Mouse (Mus musculus): ENCODE data around the gene Ddx1. TPM values are rescaled to one million over a fixed set of nuclear protein-coding genes. Genes with fewer than 3 reads are reported as not detected.
A peak's percentile ranks its signal among the peaks of the same experiment; 100 is the strongest.

Ddx1 gene
- polyA plus RNA-seq, 1 experiment: 7.8 TPM

- no peak overlapping the region for H3K4me3 ChIP-seq (replicated peaks; ENCODE audit: extremely low read depth, low read depth, low read length)
- DNase-seq: no peak
- 53% methylated on average over 8 of the region's 8 CpGs for WGBS
- H3K4me1 ChIP-seq (ENCODE audit: control insufficient read depth, insufficient read depth, low read length): peaks cover 3% of the 10 kb centered on the region
- TF ChIP-seq POLR2A (IDR thresholded peaks at IDR 0.05; ENCODE audit: borderline replicate concordance, extremely low read depth, low read depth, low read length): no peak
- TF ChIP-seq CTCF (IDR thresholded peaks at IDR 0.05; ENCODE audit: insufficient read depth, low read length): no peak
Observed at GRCm38 (mm10) chr12:13207099-13207498, 41.9 kb downstream of the Ddx1 start.

GRCm38 (mm10) chr12:13205733-13206132 lies 43.3 kb downstream of the Ddx1 start:
- DNase-seq: no peak
- Histone ChIP-seq H3K4me1 (ENCODE audit: control insufficient read depth, insufficient read depth, low read length) (no peaks in the 10 kb centered on the region), H3K4me3 (replicated peaks; ENCODE audit: extremely low read depth, low read depth, low read length) (no peak overlapping the region)
- TF ChIP-seq CTCF (IDR thresholded peaks at IDR 0.05; ENCODE audit: insufficient read depth, low read length): no peak
- TF ChIP-seq POLR2A (IDR thresholded peaks at IDR 0.05; ENCODE audit: borderline replicate concordance, extremely low read depth, low read depth, low read length): no peak
- 79% methylated on average over 3 of the region's 3 CpGs for WGBS

GRCm38 (mm10) chr12:13202322-13202721 lies 46.7 kb downstream of the Ddx1 start:
- TF ChIP-seq CTCF (IDR thresholded peaks at IDR 0.05; ENCODE audit: insufficient read depth, low read length): no peak
- TF ChIP-seq POLR2A (IDR thresholded peaks at IDR 0.05; ENCODE audit: borderline replicate concordance, extremely low read depth, low read depth, low read length): no peak
- H3K4me1 ChIP-seq (ENCODE audit: control insufficient read depth, insufficient read depth, low read length): no peaks in the 10 kb centered on the region
- DNase-seq: no peak
- H3K4me3 ChIP-seq (replicated peaks; ENCODE audit: extremely low read depth, low read depth, low read length): no peak overlapping the region

DNA sequence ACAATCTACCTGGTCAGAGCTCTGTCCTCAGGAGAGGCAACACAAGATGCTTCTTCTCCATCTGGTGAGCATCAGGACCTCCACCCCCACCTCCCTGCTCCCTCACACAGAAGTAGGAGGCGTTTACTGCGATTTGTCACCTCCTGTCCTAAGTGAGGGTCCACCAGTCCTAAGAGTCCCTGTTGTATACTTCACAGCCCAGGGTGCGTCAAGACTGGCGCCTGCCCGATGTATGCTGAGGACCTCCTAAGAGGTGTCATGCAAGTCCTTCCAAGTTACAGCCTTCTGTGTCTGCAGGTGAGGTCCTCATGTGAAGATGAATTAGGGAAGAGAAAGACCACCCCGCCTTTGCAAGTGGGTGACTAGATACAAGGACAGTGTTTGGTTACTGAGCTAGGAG lies 48.4 kb downstream of the Ddx1 start:
- no peak for TF ChIP-seq CTCF (IDR thresholded peaks at IDR 0.05; ENCODE audit: insufficient read depth, low read length)
- TF ChIP-seq POLR2A (IDR thresholded peaks at IDR 0.05; ENCODE audit: borderline replicate concordance, extremely low read depth, low read depth, low read length): no peak
- Histone ChIP-seq H3K4me1 (ENCODE audit: control insufficient read depth, insufficient read depth, low read length) (no peaks in the 10 kb centered on the region), H3K4me3 (replicated peaks; ENCODE audit: extremely low read depth, low read depth, low read length) (no peak overlapping the region)
- 86% methylated on average over 6 of the region's 6 CpGs for WGBS
- no peak for DNase-seq

- Histone ChIP-seq H3K4me1 (ENCODE audit: control insufficient read depth, insufficient read depth, low read length) (no peaks in the 10 kb centered on the region), H3K4me3 (replicated peaks; ENCODE audit: extremely low read depth, low read depth, low read length) (no peak overlapping the region)
- TF ChIP-seq CTCF (IDR thresholded peaks at IDR 0.05; ENCODE audit: insufficient read depth, low read length) (no peak), POLR2A (IDR thresholded peaks at IDR 0.05; ENCODE audit: borderline replicate concordance, extremely low read depth, low read depth, low read length) (no peak)
- WGBS: 76% methylated on average over 13 of the region's 13 CpGs
- peak; percentile 23 for DNase-seq
Observed at GRCm38 (mm10) chr12:13199338-13200301, 49.4 kb downstream of the Ddx1 start.

DNA sequence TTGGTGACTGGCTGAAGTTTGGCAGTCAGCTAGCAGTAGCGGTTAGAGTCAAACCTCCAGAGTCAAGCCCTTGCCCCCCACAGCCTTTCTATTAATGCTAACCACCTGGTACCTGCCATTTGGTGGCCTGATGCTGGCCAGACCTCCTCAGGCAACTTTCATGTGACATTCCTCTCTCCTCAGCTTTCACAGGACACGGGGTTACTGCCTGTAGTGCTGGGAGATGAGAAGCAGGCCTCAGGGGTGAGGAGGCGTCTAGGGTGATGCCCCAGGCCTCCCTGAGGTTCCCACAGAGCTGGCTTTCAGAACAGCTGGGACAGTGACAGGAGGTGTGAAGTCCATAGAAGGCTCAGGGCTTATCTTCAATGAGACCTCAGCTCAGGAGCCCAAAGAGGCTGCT lies 50.9 kb downstream of the Ddx1 start:
- H3K4me1 ChIP-seq (ENCODE audit: control insufficient read depth, insufficient read depth, low read length): no peaks in the 10 kb centered on the region
- 81% methylated on average over 3 of the region's 3 CpGs for WGBS
- DNase-seq: no peak
- no peak for TF ChIP-seq CTCF (IDR thresholded peaks at IDR 0.05; ENCODE audit: insufficient read depth, low read length)
- no peak for TF ChIP-seq POLR2A (IDR thresholded peaks at IDR 0.05; ENCODE audit: borderline replicate concordance, extremely low read depth, low read depth, low read length)
- H3K4me3 ChIP-seq (replicated peaks; ENCODE audit: extremely low read depth, low read depth, low read length): no peak overlapping the region

DNA sequence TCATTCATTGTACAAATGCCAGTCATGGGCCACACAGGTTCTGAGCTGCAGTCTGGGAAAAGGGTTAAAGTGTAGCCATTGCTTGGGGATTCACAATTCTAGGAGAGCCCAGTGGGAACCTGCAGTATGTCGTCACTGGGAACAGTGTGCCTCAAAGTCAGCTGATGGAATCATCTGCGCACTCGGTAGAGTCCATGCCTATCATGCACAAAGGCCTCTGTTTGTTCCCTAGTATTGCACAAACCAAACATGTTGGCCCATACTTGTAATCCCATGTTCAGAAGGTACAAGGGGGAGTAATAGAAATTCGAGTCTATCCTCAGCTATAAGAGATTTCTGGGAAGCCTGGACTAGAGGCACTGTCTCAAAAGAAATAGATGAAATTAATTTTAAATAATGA lies 52.9 kb downstream of the Ddx1 start:
- TF ChIP-seq CTCF (IDR thresholded peaks at IDR 0.05; ENCODE audit: insufficient read depth, low read length) (no peak), POLR2A (IDR thresholded peaks at IDR 0.05; ENCODE audit: borderline replicate concordance, extremely low read depth, low read depth, low read length) (no peak)
- H3K4me1 ChIP-seq (ENCODE audit: control insufficient read depth, insufficient read depth, low read length): no peaks in the 10 kb centered on the region
- WGBS: 82% methylated on average over 4 of the region's 4 CpGs

GRCm38 (mm10) chr12:13195506-13195905 lies 53.5 kb downstream of the Ddx1 start:
- Histone ChIP-seq H3K4me1 (ENCODE audit: control insufficient read depth, insufficient read depth, low read length) (no peaks in the 10 kb centered on the region), H3K4me3 (replicated peaks; ENCODE audit: extremely low read depth, low read depth, low read length) (no peak overlapping the region)
- TF ChIP-seq CTCF (IDR thresholded peaks at IDR 0.05; ENCODE audit: insufficient read depth, low read length): no peak
- TF ChIP-seq POLR2A (IDR thresholded peaks at IDR 0.05; ENCODE audit: borderline replicate concordance, extremely low read depth, low read depth, low read length): no peak
- no peak for DNase-seq

More for the DNA sequence above, 52.9 kb downstream of the Ddx1 start:
- H3K4me3 ChIP-seq (replicated peaks; ENCODE audit: extremely low read depth, low read depth, low read length): no peak overlapping the region
- no peak for DNase-seq

DNA sequence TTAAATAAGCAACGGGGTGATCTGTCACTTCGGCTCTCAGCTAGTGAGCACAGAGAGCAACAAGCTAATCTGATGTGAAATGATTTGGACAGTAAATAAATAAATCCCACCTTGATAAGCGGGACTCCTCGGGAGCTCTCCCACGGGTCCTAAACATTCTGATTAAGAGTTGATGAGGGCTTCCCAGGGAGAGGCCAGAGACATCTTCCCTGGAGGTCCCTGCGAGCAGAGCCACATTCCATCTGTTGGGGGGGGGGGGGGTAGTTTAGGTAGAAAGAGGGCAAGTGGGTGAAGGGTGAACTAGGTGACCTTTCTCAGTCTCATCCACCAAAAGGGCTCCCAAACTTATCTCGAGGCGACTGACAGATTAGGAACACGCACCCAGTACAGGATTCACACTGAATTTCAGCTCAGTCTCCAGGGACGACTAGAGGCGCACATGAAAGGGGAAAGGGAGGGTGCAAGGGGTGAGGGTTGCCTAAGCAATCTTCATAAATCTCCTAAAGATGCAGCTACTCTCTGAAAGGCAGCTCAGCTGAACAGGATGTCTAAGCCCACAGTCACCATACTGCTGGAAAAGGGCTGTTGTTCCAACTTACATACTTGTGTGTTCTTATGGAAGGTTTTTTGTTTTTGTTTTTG lies 60.8 kb downstream of the Ddx1 start:
- Histone ChIP-seq H3K4me3 (replicated peaks; ENCODE audit: extremely low read depth, low read depth, low read length) (no peak overlapping the region), H3K4me1 (ENCODE audit: control insufficient read depth, insufficient read depth, low read length) (no peaks in the 10 kb centered on the region)
- 42% methylated on average over 11 of the region's 11 CpGs for WGBS
- TF ChIP-seq POLR2A (IDR thresholded peaks at IDR 0.05; ENCODE audit: borderline replicate concordance, extremely low read depth, low read depth, low read length): no peak
- TF ChIP-seq CTCF (IDR thresholded peaks at IDR 0.05; ENCODE audit: insufficient read depth, low read length): no peak
- no peak for DNase-seq

All from lung, adult 2 months (tissue).